Mouse (Mus musculus): ENCODE measurements around the gene Rptor. TPM values are rescaled to one million over a fixed set of nuclear protein-coding genes. Genes with fewer than 3 reads are reported as not detected.

Rptor gene
- total and polyA plus RNA-seq, 3 experiments = 19.7 to 32.4 (median 32.1) TPM

DNA sequence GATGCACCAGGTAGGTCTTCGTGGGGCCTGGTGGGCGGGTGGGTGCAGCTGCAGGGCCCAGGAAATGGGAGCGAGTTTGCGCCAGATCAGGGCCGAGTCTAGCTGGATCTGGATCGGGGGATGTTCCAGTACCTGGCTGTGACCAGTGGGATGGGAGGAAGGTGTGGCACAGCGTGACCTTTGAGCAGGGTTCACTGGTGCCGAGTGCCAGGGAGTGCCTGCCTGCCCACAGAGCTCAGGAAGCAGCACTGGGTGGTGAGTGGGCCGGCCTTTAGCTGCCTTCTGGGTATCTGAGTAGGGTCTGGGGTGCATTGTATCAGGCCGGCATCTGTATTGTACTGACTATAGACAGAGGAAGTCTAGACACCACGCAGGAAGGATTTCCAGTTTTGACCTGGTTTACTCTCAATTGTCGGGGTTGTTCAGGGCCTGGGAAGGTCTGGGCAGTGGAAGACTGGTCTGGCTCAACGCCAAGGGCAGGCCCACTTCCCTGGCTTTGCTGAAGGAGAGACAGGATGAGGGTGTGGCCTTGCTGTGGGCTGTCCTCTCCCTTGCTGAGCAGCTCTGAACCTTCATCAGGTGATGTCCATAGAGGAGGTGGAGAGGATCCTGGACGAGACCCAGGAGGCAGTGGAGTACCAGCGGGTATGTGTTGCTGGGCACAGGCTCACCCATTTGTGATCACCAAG lies 313.5 kb downstream of the Rptor start:
- Histone ChIP-seq H3K9ac (ENCODE audit: low read depth, low read length) (no peak overlapping the region), H3K27ac (peak overlapping the region; percentile 57), H3K27me3 (ENCODE audit: control insufficient read depth, insufficient read depth, low read length) (no peaks in the 10 kb centered on the region), H3K4me3 (no peak overlapping the region), H3K4me1 (ENCODE audit: control insufficient read depth, insufficient read depth, low read length) (peaks cover 14% of the 10 kb centered on the region), H3K79me2 (replicated peaks; ENCODE audit: control insufficient read depth, insufficient read depth, low read length) (no peaks in the 10 kb centered on the region), H3K36me3 (ENCODE audit: control insufficient read depth, insufficient read depth, low read length) (no peaks in the 10 kb centered on the region)
- intact Hi-C loops (cut with DNase I) = no loop called here
- TF ChIP-seq EP300 (IDR thresholded peaks at IDR 0.05; ENCODE audit: insufficient read depth, low read depth, low read length) = no peak
- no peak for TF ChIP-seq POLR2A (IDR thresholded peaks at IDR 0.05; ENCODE audit: insufficient read depth, low read depth, low read length)
- no peak for TF ChIP-seq CTCF (IDR thresholded peaks at IDR 0.05)
- peak; percentile 72 to 79 for DNase-seq
- WGBS = 40% methylated on average over 15 of the region's 15 CpGs

DNA sequence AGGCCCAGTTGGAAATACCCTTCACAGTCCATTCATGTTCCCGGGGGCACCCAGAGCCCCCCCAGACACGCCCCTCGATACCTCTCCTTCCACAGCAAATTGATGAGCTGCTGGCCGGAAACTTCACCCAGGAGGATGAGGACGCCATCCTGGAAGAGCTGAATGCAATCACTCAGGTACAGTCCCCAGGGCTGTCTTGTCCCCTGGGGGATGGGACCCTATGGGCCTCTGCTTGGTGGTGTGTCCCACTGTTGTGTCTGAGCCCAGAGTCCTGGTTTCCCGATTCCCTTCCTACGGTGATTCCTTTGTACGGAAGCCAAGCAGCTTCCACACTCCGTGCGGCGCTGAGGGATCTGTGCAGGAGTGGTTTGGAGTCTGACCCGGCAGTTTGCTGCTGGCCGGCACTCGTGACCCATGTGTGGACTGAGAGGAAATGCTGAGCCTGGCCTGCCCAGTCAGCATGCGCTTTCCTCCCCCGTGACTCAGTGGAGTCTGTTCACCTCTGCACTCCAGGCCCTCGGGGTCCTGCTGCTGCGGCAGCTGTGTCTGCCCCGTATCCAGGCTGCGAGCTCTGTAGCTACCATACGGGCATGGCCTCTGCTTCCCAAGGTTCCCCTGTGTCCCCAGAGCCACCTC lies 314.2 kb downstream of the Rptor start:
- no peak for TF ChIP-seq EP300 (IDR thresholded peaks at IDR 0.05; ENCODE audit: insufficient read depth, low read depth, low read length)
- no peak for TF ChIP-seq POLR2A (IDR thresholded peaks at IDR 0.05; ENCODE audit: insufficient read depth, low read depth, low read length)
- TF ChIP-seq CTCF (IDR thresholded peaks at IDR 0.05) = no peak
- peaks cover 14% of the 10 kb centered on the region for H3K4me1 ChIP-seq (ENCODE audit: control insufficient read depth, insufficient read depth, low read length)
- no peaks in the 10 kb centered on the region for H3K36me3 ChIP-seq (ENCODE audit: control insufficient read depth, insufficient read depth, low read length)
- no peaks in the 10 kb centered on the region for H3K79me2 ChIP-seq (replicated peaks; ENCODE audit: control insufficient read depth, insufficient read depth, low read length)
- WGBS = 58% methylated on average over 21 of the region's 21 CpGs
- H3K27me3 ChIP-seq (ENCODE audit: control insufficient read depth, insufficient read depth, low read length) = no peaks in the 10 kb centered on the region
- DNase-seq = no peak
- intact Hi-C loops (cut with DNase I) = no loop called here
- H3K4me3 ChIP-seq = no peak overlapping the region
- peak overlapping the region; percentile 40; the same call in 1 of the 2 replicates for H3K27ac ChIP-seq
- no peak overlapping the region for H3K9ac ChIP-seq (ENCODE audit: low read depth, low read length)

DNA sequence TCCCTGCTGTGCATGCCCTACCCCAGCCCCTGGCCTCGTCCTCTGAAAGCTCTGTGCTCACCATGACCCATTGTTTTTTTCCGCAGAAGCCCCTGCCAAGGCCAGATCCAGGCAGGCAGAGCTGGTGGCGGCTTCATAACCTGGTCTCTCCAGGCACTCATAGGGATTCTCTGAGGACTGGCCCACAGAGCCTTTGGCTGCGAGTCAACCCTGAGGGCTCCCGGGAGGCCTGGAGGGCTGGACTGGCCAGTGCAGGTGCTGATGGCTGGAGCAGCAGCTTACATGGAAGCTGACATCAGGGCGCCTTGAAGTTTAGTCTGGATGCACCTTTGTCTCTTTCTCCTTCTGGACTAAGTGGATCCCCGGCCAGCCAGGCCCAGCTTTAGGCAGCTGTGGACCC lies 315.8 kb downstream of the Rptor start:
- no peak for DNase-seq
- H3K36me3 ChIP-seq (ENCODE audit: control insufficient read depth, insufficient read depth, low read length) = no peaks in the 10 kb centered on the region
- WGBS = 82% methylated on average over 7 of the region's 7 CpGs
- H3K9ac ChIP-seq (ENCODE audit: low read depth, low read length) = no peak overlapping the region
- no peaks in the 10 kb centered on the region for H3K27me3 ChIP-seq (ENCODE audit: control insufficient read depth, insufficient read depth, low read length)
- H3K27ac ChIP-seq = no peak overlapping the region
- no peak for TF ChIP-seq EP300 (IDR thresholded peaks at IDR 0.05; ENCODE audit: insufficient read depth, low read depth, low read length)
- TF ChIP-seq CTCF (IDR thresholded peaks at IDR 0.05) = no peak
- TF ChIP-seq POLR2A (IDR thresholded peaks at IDR 0.05; ENCODE audit: insufficient read depth, low read depth, low read length) = no peak
- H3K4me3 ChIP-seq = no peak overlapping the region
- H3K79me2 ChIP-seq (replicated peaks; ENCODE audit: control insufficient read depth, insufficient read depth, low read length) = no peaks in the 10 kb centered on the region
- H3K4me1 ChIP-seq (ENCODE audit: control insufficient read depth, insufficient read depth, low read length) = peaks cover 11% of the 10 kb centered on the region
- intact Hi-C loops (cut with DNase I) = no loop called here

DNA sequence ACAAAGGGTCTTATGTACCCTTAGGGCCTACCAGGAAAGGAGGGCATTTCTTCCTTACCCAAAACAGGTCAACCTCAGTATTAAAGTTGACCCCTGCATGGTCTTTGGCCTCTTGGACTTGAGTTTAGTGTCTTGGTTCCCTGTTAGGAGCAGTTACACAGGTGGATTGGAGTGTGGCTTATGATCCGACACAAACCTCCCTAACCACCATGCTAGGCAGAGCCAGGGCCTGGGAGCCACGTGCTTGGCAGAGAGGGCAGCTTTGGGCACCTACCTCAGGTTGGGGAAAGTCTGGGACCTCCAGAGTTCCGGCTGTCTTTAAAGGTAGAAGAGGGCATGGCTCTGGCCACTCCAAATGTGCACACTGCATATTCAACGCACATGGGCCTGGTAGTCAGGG lies 316.7 kb downstream of the Rptor start:
- Histone ChIP-seq H3K36me3 (ENCODE audit: control insufficient read depth, insufficient read depth, low read length) (no peaks in the 10 kb centered on the region), H3K79me2 (replicated peaks; ENCODE audit: control insufficient read depth, insufficient read depth, low read length) (no peaks in the 10 kb centered on the region), H3K27ac (no peak overlapping the region), H3K27me3 (ENCODE audit: control insufficient read depth, insufficient read depth, low read length) (no peaks in the 10 kb centered on the region), H3K9ac (ENCODE audit: low read depth, low read length) (no peak overlapping the region), H3K4me1 (ENCODE audit: control insufficient read depth, insufficient read depth, low read length) (peaks cover 9% of the 10 kb centered on the region), H3K4me3 (no peak overlapping the region)
- TF ChIP-seq CTCF (IDR thresholded peaks at IDR 0.05) = no peak
- TF ChIP-seq POLR2A (IDR thresholded peaks at IDR 0.05; ENCODE audit: insufficient read depth, low read depth, low read length) = no peak
- no peak for TF ChIP-seq EP300 (IDR thresholded peaks at IDR 0.05; ENCODE audit: insufficient read depth, low read depth, low read length)
- WGBS = 93% methylated on average over 4 of the region's 4 CpGs
- no peak for DNase-seq
- intact Hi-C loops (cut with DNase I) = no loop called here

DNA sequence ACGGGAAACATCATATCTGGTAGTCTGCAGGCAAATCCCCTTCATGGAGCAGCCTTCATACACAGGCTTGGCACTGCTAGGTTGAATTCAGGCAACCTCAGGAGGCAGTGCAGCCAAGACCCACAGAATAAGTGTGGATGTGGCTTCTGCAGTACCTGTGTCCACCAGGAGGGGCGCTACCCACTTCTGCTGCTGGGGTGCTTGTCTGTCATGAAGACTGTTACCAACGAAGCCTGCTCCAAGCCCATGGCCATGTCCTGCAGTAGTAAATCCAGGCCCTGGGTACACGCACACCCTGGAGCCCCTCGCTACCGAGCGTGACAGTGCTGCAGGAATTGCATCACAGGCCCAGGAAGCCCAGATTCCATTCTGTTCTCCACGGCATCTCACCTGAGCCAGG lies 317.2 kb downstream of the Rptor start:
- H3K4me3 ChIP-seq = no peak overlapping the region
- H3K4me1 ChIP-seq (ENCODE audit: control insufficient read depth, insufficient read depth, low read length) = peaks cover 6% of the 10 kb centered on the region
- no peak overlapping the region for H3K9ac ChIP-seq (ENCODE audit: low read depth, low read length)
- peak; percentile 47 to 74 for DNase-seq
- 64% methylated on average over 8 of the region's 8 CpGs for WGBS
- no peak overlapping the region for H3K27ac ChIP-seq
- intact Hi-C loops (cut with DNase I) = no loop called here
- H3K79me2 ChIP-seq (replicated peaks; ENCODE audit: control insufficient read depth, insufficient read depth, low read length) = no peaks in the 10 kb centered on the region
- no peaks in the 10 kb centered on the region for H3K36me3 ChIP-seq (ENCODE audit: control insufficient read depth, insufficient read depth, low read length)
- TF ChIP-seq POLR2A (IDR thresholded peaks at IDR 0.05; ENCODE audit: insufficient read depth, low read depth, low read length) = no peak
- TF ChIP-seq EP300 (IDR thresholded peaks at IDR 0.05; ENCODE audit: insufficient read depth, low read depth, low read length) = no peak
- peak; percentile 90 for TF ChIP-seq CTCF (IDR thresholded peaks at IDR 0.05)
- no peaks in the 10 kb centered on the region for H3K27me3 ChIP-seq (ENCODE audit: control insufficient read depth, insufficient read depth, low read length)

DNA sequence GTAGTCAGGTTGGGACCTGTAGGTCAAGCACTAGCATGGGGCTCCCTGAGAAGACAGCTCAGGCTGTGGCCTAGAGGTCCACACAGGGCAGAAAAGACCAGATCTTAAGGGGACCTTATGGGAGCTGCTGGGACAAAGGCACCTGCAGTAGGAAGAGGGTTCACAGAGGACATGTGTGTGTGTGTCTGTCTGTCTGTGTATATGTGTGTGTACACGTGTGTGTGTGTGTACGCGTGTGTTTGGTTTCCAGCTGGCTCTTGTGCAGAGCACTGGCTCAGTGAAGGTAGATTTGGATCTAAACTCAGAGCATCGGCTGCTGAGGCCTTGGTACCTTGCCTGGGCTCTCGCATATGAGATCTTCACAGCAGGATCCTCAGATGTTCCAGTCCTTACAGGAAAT lies 318.0 kb downstream of the Rptor start:
- H3K4me3 ChIP-seq = no peak overlapping the region
- H3K36me3 ChIP-seq (ENCODE audit: control insufficient read depth, insufficient read depth, low read length) = no peaks in the 10 kb centered on the region
- intact Hi-C loops (cut with DNase I) = no loop called here
- no peak for DNase-seq
- H3K4me1 ChIP-seq (ENCODE audit: control insufficient read depth, insufficient read depth, low read length) = peaks cover 4% of the 10 kb centered on the region
- no peak overlapping the region for H3K27ac ChIP-seq
- H3K27me3 ChIP-seq (ENCODE audit: control insufficient read depth, insufficient read depth, low read length) = no peaks in the 10 kb centered on the region
- no peak overlapping the region for H3K9ac ChIP-seq (ENCODE audit: low read depth, low read length)
- no peak for TF ChIP-seq POLR2A (IDR thresholded peaks at IDR 0.05; ENCODE audit: insufficient read depth, low read depth, low read length)
- TF ChIP-seq EP300 (IDR thresholded peaks at IDR 0.05; ENCODE audit: insufficient read depth, low read depth, low read length) = no peak
- no peak for TF ChIP-seq CTCF (IDR thresholded peaks at IDR 0.05)
- 76% methylated on average over 5 of the region's 5 CpGs for WGBS
- H3K79me2 ChIP-seq (replicated peaks; ENCODE audit: control insufficient read depth, insufficient read depth, low read length) = no peaks in the 10 kb centered on the region

Measured in heart, adult 2 months (tissue).